Mouse (Mus musculus): ENCODE results near the gene Pik3r1. TPM values are rescaled to one million over a fixed set of nuclear protein-coding genes. Genes with fewer than 3 reads are reported as not detected.

Gene Pik3r1
- polyA plus RNA-seq, 3 experiments from 2014 or later = 78.0 to 94.8 (median 90.1) TPM

DNA sequence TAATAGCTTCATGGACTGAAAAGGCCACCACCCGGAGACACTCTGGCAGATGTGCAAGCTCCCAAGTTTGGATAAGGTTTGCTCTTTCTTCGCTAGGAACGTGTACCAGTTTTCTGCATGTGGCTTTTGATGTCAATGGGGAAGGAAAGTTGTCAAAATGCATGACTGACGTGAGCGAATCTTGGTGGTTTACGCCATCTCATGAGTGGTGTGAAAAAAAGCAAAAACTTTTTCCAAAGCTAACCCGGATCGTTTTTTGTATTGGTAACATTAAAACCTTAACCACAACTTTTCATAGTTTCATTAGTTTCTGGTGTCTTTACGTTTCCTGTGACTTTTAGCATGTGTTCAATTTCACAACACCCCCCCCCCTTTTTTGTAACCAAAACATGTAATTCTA, 60.8 kb downstream of the Pik3r1 start:
- ATAC-seq = peak; percentile 47

- ATAC-seq = peak; percentile 40
Observed at GRCm38 (mm10) chr13:101706426-101706825, 61.6 kb downstream of the Pik3r1 start.

DNA sequence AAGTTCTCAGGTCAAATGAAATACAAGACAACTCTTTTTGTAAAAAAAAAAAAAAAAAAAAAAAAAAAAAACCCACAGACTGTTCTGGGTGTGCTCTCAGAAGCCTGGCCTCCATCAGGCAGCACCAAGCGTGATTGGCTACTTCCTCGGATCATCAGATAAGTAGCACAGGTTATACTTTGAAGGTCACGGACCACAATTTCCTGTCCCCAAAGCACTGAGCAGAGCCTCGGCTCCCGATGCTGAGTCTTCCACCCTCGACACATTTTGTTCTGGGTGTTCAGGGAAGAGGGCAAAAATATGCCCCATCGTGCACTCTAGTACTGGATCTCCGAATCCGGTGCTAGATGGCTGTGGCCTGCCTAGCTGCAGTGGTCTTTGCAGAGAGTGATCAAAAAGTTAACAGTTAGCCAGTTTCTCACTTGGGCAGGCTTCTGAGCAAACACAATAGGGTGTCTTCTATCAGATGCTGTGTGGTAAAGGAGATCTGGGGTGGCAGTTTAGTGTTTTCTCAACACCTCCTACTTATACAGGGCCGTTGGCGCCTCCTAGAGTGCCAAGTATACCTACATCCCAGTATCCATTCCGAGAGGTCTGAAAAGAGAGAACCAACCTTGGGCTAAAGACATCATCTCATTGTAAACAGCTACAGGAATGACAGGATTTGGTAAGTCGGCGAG, 65.8 kb downstream of the Pik3r1 start:
- peak; percentile 92 for ATAC-seq

GRCm38 (mm10) chr13:101701632-101702031, 66.4 kb downstream of the Pik3r1 start:
- ATAC-seq = peak; percentile 35

- ATAC-seq = no peak
Observed at GRCm38 (mm10) chr13:101699742-101700141, 68.3 kb downstream of the Pik3r1 start.

GRCm38 (mm10) chr13:101697966-101698365, 70.1 kb downstream of the Pik3r1 start:
- ATAC-seq = no peak

GRCm38 (mm10) chr13:101697461-101697860, 70.6 kb downstream of the Pik3r1 start:
- no peak for ATAC-seq

- peak; percentile 45 for ATAC-seq
Observed at GRCm38 (mm10) chr13:101696827-101697226, 71.2 kb downstream of the Pik3r1 start.

GRCm38 (mm10) chr13:101696316-101696715, 71.7 kb downstream of the Pik3r1 start:
- ATAC-seq = no peak

DNA sequence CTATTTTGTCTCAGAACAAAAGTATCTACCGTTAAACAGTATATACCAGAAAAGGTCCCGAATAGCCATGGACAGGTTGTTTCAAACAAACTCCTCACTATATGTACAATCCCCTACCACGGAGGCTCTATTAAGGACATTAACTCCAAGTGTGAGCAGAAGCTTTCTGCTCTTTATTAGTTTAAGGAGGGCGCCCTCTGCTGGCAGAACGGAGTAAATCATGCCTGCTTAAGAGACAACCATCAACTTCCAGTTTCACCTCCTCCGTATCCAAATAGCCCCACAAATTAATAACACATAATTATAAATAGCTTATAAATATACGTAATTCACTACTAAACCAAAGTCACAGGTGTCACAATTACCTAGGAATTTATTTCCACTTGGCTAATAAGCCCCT, 72.1 kb downstream of the Pik3r1 start:
- peak; percentile 37 for ATAC-seq

DNA sequence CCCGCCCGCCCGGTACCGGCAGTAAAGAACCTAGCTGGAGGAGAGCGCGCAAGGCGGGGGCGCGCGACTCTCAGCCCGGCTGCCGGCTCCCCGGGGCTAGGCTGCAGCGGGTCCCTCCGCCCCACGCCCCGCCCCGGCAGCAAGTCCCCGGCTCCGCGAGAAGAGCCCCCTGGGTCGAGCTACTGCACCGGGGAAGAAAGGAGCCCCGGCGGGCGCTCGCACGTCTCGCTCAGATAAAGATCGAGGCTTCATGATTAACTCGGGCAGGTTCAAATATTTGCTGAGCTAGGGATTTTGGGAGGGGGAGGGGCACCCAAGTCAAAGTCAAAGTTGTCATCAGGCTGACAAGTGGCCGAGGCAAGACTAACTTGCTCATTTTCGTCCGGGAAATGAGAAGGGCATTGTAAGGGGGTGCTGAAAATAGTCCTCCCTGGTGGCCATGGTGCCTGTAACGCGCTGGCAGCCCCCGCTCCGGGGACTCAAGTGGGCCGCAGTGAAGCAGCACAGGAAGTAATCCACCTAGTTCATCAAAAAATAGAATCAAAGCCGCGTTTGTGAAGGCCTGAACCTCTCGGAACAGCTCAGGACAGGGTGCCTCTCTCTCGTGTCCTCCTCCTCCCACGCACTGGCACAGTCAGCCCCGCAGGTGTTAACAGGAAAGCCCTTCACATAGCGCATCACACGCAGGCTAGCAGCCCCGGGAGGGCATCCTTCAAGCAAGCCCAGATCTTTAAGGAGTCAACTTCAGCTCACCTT, 73.3 kb downstream of the Pik3r1 start:
- peak; percentile 49 for ATAC-seq

- peak; percentile 41 for ATAC-seq
Observed at GRCm38 (mm10) chr13:101693967-101694495, 74.0 kb downstream of the Pik3r1 start.

- ATAC-seq = no peak
Observed at GRCm38 (mm10) chr13:101692866-101693691, 74.9 kb downstream of the Pik3r1 start.

DNA sequence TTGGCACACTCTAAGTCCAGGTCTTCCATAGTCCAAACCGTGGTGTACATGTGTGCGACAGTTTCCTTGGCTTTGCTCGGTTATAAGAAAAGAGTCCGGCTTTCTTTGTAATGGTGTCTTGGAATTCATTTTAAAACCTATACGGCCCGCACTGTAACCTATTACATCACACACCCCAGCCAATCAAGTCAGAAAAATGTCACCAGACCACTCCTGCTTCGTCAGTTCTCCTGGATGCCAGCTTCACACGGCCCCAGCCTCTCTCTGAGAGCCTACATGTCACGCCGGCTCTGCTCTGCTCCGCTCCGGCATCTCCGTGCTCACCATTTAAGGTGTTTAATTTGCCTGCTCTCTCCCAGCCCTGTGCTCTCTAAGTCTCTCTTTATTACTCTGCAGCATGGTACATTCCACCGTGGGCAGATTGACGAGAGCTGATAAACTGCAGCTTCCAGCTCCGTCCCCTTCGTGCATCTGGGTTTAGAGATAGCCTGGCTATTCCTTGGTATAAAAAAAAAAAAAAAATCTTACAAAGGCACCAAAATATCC, 75.7 kb downstream of the Pik3r1 start:
- no peak for ATAC-seq

DNA sequence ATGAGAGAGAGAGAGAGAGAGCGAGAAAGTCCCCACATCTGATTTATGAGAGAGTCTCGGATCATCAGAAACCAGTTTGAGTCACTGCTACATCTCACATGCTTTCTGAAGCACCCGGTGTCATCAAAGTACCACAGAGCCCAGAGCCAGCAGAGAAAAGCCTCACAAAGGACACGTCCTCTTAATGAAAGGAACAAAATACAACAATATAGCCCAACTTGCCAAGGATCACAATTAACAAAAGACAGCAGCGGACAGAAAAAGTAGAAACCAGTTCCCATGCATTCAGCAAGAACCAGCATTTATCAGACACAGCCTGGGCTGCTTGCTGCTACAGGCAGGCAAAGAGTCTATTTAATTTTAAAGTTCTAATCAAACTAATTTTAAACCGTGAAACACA, 76.3 kb downstream of the Pik3r1 start:
- no peak for ATAC-seq

DNA sequence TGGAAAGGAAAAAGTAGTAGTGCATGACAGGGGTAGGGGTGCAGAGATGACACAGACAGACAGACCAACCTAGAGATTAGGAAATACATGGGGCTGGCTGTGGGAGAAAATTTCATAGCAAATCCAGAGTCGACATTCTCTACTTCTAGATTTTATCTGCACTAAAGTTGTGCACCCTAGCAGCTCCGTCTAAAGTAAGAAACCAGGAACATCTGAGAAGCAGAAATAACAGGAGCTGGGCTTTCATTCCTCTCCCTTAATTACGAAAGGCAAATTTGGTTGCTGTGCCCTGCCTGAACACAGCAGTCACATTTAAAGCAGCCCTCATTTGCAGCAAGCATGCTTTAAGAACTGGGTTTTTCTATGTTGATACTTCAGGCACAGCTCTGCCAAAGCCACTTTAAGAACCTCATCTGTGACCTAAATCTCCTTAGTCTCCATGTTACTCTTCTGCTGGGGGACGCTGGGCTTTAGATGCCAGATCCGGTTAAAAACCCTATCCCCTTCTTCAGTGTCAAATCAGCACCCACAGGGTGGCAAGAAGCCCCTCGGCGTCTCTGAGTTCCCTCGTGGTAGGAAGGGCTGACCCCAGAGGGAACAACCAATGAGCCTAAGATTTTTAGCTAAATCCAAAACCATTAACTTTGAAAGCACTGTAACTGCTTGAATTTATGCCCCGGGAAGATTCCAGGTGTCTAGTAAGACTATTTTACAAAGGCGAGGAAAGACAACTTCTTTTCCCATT, 76.9 kb downstream of the Pik3r1 start:
- no peak for ATAC-seq

DNA sequence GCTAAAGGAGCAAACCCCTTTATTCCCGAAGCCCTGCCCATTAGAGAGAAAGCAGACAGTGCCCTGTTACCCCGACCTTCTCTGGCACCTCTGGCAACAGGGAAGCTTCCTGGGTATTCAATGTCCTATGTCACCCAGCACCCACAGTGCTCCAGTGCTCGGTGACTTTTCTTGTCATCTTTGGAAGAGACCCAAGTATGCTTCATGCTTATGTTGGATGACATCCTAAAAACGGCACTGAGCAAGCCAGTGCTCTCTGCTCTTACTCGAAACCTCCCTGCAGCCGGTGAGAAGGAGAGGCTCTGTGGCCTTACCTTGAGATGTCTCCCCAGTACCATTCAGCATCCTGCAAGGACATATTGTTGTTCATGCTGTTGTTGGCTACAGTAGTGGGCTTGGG, 77.8 kb downstream of the Pik3r1 start:
- ATAC-seq = no peak

DNA sequence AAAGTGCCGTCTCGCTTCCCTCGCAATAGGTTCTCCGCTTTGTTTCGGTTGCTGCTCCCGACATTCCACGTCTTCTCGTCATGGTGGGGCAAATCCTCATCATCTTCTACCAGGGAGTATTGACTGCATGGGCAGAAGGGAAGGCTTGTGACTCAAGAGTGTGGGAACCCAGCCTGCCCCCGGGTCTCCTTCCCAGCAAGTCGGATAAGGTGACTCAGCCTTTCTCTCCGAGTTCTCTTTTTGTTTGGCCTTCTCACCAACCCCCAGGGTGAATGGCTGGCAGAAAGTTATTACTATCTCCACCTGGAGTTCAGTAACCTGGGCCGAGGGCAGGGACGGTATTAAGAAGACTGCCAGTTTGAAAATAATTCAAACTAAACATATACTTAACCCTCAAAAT, 81.8 kb downstream of the Pik3r1 start:
- ATAC-seq = no peak

- ATAC-seq = no peak
Observed at GRCm38 (mm10) chr13:101684706-101685105, 83.3 kb downstream of the Pik3r1 start.

DNA sequence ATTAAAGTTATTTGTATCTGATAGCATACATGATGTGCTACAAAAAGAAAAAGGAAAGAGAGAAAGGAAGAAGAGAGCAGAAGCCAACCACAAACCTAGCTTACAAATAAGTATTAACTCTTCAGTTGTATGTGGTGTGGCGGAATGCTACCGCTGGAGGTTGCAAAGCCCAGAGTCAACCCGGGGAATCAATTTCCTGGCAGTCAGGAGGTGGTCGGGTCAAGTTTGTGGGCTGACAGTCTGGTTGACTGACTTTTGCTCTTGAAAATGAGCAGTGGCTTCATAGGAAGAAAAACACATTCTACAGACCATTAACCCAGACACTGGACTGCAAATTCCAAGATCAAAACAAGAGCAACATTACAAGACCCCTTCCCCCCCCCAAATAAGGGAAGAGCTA, 85.6 kb downstream of the Pik3r1 start:
- ATAC-seq = no peak

GRCm38 (mm10) chr13:101680083-101680482, 87.9 kb downstream of the Pik3r1 start:
- ATAC-seq = peak; percentile 51

DNA sequence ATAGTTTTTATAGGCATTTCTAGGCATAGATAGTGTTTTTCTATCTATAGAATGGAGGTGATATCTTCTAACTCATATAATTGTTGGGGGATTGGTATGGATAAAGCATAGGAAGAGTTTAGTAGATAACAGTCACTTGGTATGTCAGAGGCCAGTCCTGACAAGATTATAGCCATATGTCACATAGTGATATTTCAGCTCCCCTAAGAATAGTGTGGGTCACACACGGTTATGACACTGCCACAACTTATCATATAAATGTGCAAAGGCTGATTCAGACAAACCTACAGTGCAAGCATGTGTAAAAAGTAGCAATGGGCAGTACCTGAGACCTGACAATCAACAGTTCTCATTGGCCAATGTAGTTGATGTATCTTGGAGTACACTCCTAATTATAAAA, 89.0 kb downstream of the Pik3r1 start:
- ATAC-seq = no peak
